In genomic region chr3:115937807-115938206, GRCm38 (mm10) we compare ENCODE assay signal across 13 mouse cellular contexts.
"Had no signal": no experiment of that assay in that cellular context is flagged by ENCODE, and none has a peak within 500 bp of the region (broad histone marks: within the 10 kb centered on the region; RNA-seq: fewer than 3 reads in every experiment).

No protein-coding gene starts in this region.

- H3K27me3 ChIP-seq: limb, embryonic 13.5 days; midbrain, embryonic 13.5 days; neural tube, embryonic 13.5 days; stomach, embryonic 15.5 days had no signal

- H3K27ac ChIP-seq: layer of hippocampus, adult 2 months; limb, embryonic 13.5 days; liver, embryonic 14.5 days; midbrain, embryonic 13.5 days; neural tube, embryonic 13.5 days; stomach, embryonic 15.5 days had no signal

- H3K4me1 ChIP-seq: limb, embryonic 13.5 days; midbrain, embryonic 13.5 days; neural tube, embryonic 13.5 days; stomach, embryonic 15.5 days had no signal

- H3K9me3 ChIP-seq: limb, embryonic 13.5 days; midbrain, embryonic 13.5 days; neural tube, embryonic 13.5 days; stomach, embryonic 15.5 days had no signal

- DNase-seq: kidney, adult 18-20 months; kidney, postnatal 10 days; kidney, postnatal 4 days; left cerebral cortex, postnatal 4 days; lung, adult 18-20 months; thymus, postnatal 36 days had no signal

- H3K9ac ChIP-seq: limb, embryonic 13.5 days; liver, embryonic 14.5 days; midbrain, embryonic 13.5 days; neural tube, embryonic 13.5 days; stomach, embryonic 15.5 days had no signal

- H3K4me3 ChIP-seq: layer of hippocampus, adult 2 months; limb, embryonic 13.5 days; midbrain, embryonic 13.5 days; myocyte; neural tube, embryonic 13.5 days; stomach, embryonic 15.5 days had no signal

- H3K4me2 ChIP-seq: limb, embryonic 13.5 days; midbrain, embryonic 13.5 days; neural tube, embryonic 13.5 days; stomach, embryonic 15.5 days had no signal
